Mouse (Mus musculus): Measurements from ENCODE around the gene Wscd2. TPM values are rescaled to one million over a fixed set of nuclear protein-coding genes. Genes with fewer than 3 reads are reported as not detected.

Gene Wscd2
- total RNA-seq, 2 experiments from 2014 or later, result 0.44 to 0.72 TPM

- no peak for DNase-seq
- intact Hi-C loops (cut with DNase I; ENCODE audit: low total_unique reads), result no loop called here
Measured at GRCm38 (mm10) chr5:113476816-113477215, 13.3 kb upstream of the Wscd2 start.

GRCm38 (mm10) chr5:113479075-113479474, 11.1 kb upstream of the Wscd2 start:
- DNase-seq, result no peak
- intact Hi-C loops (cut with DNase I; ENCODE audit: low total_unique reads), result no loop called here

DNA sequence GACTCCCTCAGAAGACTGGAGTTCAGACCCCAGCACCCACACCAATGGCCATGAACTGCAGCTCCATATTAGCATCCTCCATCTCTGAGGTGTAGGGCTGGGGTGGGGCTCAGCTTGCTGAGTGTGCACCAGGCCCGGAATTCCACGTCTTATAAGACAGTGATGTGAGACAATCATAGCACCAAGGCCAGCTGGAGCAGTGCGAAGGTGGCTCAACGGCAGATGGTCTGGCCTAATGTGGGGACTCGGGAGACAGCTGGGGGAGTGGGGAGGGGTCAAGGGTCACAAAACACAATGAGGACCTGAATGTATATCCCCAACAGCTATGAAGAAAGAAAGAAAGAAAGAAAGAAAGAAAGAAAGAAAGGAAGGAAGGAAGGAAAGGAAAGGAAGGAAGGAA, 9.7 kb upstream of the Wscd2 start:
- intact Hi-C loops (cut with DNase I; ENCODE audit: low total_unique reads), result loop anchor here (10.0 kb wide), 1 partner anchor 534 kb away; no protein-coding TSS in a partner anchor
- DNase-seq, result no peak

DNA sequence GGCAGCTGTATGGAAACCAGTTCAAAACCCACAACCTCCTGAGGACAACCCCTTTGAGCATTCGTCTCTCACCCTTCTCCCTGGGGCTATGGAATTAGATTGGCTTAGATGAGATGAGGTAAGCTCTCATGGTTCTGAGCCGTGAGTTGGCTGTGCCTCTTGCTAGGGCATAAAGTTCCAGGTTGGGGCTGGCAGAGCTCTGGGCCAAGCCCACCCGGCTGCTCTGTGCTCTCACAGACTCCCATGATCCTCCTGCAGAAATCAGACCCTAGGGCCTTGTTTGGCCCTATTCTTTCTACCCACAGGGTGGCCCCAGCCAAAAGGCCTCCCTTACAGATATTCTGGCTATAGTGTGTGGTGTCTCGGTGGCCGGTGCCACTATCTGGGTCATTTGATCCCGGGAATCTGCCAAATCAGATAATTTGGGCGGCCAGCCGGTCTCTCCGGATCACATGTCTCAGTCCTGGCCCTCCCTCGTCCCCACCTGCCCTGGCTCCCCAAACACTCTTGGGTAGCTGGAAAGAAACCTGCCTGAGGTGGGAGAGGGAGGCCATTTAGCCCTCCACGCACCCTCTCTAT, 4.5 kb upstream of the Wscd2 start:
- intact Hi-C loops (cut with DNase I; ENCODE audit: low total_unique reads), result loop anchor here (10.0 kb wide), 1 partner anchor 529 kb away; no protein-coding TSS in a partner anchor
- no peak for DNase-seq

DNA sequence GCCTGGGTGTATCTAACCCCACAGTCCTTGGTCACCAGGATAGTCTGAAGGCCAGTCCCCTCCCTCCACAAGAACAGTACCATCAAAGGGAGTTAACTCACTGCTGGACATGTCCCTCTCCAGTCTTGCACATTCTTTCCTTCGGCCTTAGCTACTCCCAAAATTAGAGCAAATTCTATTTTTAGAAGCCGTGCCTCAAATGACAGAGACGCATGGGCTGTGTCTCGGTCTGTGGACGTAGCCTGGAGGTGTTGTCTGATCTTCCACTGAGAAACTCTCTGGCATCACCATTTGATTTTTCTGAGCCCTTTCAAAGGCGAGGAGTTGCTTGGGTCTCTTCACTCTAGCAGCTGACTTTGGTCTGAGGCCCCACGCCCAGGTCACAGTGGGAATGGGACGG, 2.3 kb upstream of the Wscd2 start:
- DNase-seq, result no peak
- intact Hi-C loops (cut with DNase I; ENCODE audit: low total_unique reads), result loop anchor here (10.0 kb wide), 1 partner anchor 527 kb away; no protein-coding TSS in a partner anchor

- intact Hi-C loops (cut with DNase I; ENCODE audit: low total_unique reads), result loop anchor here (5.0 to 10.0 kb wide), 2 partner anchors 73 to 525 kb away; no protein-coding TSS in a partner anchor
- no peak for DNase-seq
Measured at GRCm38 (mm10) chr5:113489617-113490016, 516 bp upstream of the Wscd2 start.

- peak; percentile 47 for DNase-seq
- intact Hi-C loops (cut with DNase I; ENCODE audit: low total_unique reads), result loop anchor here (5.0 kb wide), 1 partner anchor 72 kb away; no protein-coding TSS in a partner anchor
Measured at GRCm38 (mm10) chr5:113490467-113491260, 531 bp downstream of the Wscd2 start.

GRCm38 (mm10) chr5:113491552-113491951, 1.4 kb downstream of the Wscd2 start:
- intact Hi-C loops (cut with DNase I; ENCODE audit: low total_unique reads), result loop anchor here (5.0 kb wide), 1 partner anchor 71 kb away; no protein-coding TSS in a partner anchor
- DNase-seq, result no peak

DNA sequence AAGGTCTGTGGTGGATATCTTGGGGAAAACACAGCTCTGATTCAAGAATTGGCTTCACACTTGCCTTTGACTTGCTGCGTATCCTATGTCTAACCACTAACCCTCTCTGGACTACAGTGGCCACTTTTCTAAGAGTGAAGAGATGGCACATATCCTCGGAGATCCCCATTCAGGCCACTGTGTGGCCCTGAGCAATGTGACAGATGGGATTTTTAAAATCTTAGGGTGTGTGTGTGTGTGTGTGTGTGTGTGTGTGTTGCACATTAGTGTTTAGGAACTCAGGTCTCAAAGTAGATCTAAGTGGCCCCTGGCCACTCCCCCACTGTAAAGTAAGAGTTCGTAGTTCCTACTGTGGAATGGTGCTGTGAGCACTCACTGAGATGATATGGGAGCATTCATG, 1.9 kb downstream of the Wscd2 start:
- no peak for DNase-seq
- intact Hi-C loops (cut with DNase I; ENCODE audit: low total_unique reads), result loop anchor here (5.0 kb wide), 1 partner anchor 70 kb away; no protein-coding TSS in a partner anchor

- intact Hi-C loops (cut with DNase I; ENCODE audit: low total_unique reads), result loop anchor here (5.0 kb wide), 1 partner anchor 70 kb away; no protein-coding TSS in a partner anchor
Measured at GRCm38 (mm10) chr5:113492417-113493035, 2.4 kb downstream of the Wscd2 start.

DNA sequence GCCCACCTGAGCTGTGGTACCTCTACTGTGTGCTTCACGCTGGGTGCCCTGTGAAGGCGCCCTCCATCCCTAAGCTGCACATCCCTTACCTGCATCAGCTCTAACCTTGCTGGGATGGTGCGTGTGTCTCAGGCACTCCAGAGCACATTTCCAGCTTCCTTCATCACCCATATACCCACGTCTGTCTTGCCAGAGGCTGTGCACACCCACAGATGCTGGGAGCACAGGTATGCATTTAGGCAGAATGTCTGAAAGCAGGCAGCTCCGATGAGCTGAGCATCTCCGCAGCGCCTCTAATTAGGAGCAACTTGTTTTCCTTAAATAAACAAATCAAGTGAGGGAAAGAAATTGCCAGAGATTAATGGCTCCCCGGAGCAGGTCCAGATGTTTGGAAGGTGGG, 3.9 kb downstream of the Wscd2 start:
- DNase-seq, result no peak
- intact Hi-C loops (cut with DNase I; ENCODE audit: low total_unique reads), result loop anchor here (5.0 kb wide), 1 partner anchor 68 kb away; no protein-coding TSS in a partner anchor

More at GRCm38 (mm10) chr5:113492417-113493035, 2.4 kb downstream of the Wscd2 start:
- DNase-seq, result no peak

DNA sequence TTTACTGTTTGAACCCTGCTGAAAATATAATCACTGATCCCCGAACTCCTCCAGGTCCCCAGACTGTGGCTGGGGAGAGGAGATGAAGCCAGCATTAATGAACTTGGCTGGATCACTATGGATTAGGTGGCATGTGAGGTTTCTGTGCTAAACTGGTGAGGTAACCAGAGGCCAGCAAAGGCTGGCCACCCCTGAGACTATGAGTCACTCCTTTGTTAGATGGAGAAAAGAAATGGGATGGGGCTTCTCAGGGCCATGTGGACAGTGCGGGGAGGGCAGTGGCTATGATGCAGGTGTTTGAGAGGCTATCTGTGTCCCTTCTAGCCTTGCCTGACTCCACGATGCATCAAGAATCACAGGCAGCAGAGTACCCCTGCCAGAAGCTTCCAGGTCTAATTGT, 6.8 kb downstream of the Wscd2 start:
- no peak for DNase-seq
- intact Hi-C loops (cut with DNase I; ENCODE audit: low total_unique reads), result no loop called here

DNA sequence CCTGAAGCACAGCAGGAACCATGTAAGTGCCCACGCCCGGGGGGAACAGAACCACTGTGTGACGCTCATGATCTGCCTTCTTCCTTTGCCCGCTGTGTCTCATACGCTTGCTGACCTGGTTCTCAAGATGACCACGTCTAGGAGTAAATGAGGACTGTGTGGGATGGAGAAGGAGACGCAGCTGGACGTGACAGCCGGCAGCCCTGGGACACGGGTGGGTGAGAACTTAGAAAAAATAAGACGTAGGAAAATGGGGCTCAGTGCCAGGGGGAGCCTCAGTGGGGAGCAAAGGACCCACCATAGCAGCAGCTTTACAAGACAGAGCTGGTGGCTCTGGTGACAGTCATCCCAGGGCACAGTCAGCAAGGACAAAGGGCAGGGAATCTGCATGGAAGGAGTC, 9.3 kb downstream of the Wscd2 start:
- intact Hi-C loops (cut with DNase I; ENCODE audit: low total_unique reads), result no loop called here
- DNase-seq, result no peak

DNA sequence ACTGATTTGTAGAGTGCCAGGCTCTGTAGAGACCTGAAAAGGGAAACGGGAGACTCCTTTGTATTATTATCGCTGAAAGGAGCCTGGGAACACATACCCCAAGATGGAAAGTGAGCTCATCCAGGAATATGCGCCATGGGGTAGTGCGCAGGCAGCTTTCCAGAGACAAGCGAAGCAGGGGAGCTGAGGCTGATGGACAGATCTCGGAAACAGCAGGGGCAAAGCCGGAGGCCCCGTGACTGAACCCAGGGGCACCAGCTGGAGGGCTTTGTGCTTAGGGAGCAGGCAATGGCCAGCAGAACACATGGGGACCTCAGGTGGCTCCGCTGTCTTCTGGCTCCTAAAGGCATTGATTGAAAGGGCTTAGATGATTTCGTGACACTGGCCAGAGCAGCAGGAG, 13.1 kb downstream of the Wscd2 start:
- intact Hi-C loops (cut with DNase I; ENCODE audit: low total_unique reads), result no loop called here
- DNase-seq, result no peak

DNA sequence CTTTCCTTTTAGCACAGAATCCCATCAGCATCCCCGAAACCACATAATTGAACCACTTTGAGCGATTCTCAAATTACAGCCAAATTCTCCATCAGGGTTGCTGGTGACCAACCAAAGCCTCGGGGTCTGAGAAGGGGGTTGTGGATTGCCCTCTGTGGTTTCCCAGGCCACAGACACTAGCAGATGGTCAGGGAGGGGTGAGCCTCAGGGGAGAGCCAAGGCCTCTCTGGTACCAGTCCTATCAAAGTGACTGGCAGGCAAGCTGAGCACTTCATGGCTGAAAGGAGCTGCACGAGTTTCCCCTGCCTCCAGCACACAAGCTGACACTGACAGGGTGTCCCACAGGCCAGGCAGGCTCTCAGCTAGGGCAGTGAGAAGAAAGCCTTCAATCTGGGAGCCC, 14.5 kb downstream of the Wscd2 start:
- intact Hi-C loops (cut with DNase I; ENCODE audit: low total_unique reads), result no loop called here
- DNase-seq, result no peak

DNA sequence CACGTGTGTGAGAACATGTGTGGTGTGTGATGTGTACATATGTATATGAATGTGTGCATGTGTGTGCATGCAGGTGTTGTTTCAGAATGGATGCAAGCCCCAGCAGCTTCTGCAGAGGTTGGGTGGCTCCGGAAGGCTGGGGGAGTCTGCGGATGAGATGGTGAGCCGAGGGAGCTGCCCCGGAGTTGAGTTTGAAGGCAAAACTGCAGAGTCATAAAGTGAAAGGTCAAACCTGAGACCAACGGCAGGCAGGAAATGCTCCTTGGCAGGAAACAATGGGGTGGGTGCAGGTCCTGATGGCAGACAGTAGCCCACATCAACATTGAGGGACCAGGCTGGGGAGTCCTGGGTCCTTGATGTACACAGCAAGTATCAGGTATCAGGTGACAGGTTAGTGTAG, 15.9 kb downstream of the Wscd2 start:
- intact Hi-C loops (cut with DNase I; ENCODE audit: low total_unique reads), result no loop called here
- DNase-seq, result no peak

DNA sequence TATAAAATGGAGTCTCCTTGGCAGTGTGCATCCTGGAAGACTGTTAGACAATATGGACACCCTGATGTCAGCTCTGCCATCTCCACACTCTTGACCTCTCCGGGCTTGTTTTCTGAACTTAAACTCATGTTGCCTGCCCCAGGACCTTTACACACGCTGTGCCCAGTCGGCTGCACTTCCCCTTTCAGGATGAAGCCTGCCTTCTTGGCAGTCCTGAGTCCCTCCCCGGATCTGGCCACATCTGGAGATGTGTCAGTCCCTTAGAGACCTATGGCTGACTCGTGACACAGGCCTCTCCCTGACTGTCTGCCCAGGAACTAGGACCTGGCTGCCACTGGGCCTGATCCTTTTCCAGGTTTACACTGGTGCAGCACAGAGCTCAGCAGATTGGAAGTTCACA, 16.6 kb downstream of the Wscd2 start:
- no peak for DNase-seq
- intact Hi-C loops (cut with DNase I; ENCODE audit: low total_unique reads), result no loop called here

- intact Hi-C loops (cut with DNase I; ENCODE audit: low total_unique reads), result no loop called here
- DNase-seq, result no peak
Measured at GRCm38 (mm10) chr5:113509167-113509566, 19.0 kb downstream of the Wscd2 start.

DNA sequence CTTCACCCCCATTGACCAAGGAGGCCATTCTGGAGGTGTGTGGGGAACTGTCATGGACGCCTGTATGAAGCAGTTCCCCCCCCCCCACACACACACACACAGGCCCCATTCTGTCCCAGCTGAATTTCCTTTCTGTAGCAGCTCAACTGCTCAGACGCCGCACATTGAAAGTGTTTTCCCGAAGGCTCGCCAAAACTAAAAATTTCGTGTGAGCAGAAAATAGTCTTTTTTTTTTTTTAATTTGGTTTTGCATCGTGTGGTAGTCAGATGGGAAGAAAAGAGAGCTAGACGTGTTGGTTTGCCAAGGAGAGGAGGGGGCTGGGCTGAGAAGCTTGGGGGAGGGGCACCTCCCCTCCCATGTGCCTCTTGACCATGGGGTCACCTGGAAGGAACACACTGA, 23.5 kb downstream of the Wscd2 start:
- no peak for DNase-seq
- intact Hi-C loops (cut with DNase I; ENCODE audit: low total_unique reads), result no loop called here

- intact Hi-C loops (cut with DNase I; ENCODE audit: low total_unique reads), result no loop called here
- no peak for DNase-seq
Measured at GRCm38 (mm10) chr5:113514062-113514461, 23.9 kb downstream of the Wscd2 start.
